Mouse (Mus musculus): Measurements from ENCODE around the gene Nckap5l. TPM values are rescaled to one million over a fixed set of nuclear protein-coding genes. Genes with fewer than 3 reads are reported as not detected.

The Nckap5l gene
- polyA plus RNA-seq, 1 experiment: 48.6 TPM

DNA sequence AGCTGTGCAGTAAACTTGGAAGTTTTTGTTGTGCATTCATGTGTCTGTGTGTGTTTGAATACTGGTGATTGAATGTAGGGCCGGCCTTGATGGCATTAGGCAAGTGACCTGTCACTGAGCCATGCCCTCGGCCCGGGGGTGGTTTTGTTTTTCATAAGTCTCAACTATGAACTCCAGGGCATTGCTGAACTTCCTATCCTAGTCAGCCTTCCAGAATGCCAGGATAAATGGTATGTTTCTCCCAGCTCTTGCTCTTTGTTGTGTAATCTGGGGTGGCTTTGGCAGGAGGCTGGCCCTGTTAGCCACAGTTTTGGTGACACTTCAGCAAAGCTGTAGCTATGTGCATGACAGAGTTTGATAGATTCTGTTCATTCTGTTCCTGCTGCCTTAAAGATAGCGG lies 60.7 kb downstream of the Nckap5l start:
- no peak for TF ChIP-seq POLR2A (IDR thresholded peaks at IDR 0.05; ENCODE audit: control insufficient read depth, extremely low read depth, insufficient read depth, low read length, poor library complexity)
- TF ChIP-seq CTCF (IDR thresholded peaks at IDR 0.05; ENCODE audit: borderline replicate concordance, control insufficient read depth, extremely low read depth, insufficient read depth, low read length, poor library complexity): no peak
- H3K4me3 ChIP-seq (ENCODE audit: control insufficient read depth, insufficient read depth, low read length): no peak overlapping the region
- peaks cover 18% of the 10 kb centered on the region for H3K4me1 ChIP-seq (replicated peaks; ENCODE audit: control insufficient read depth, insufficient read depth, low read length)
- H3K36me3 ChIP-seq (ENCODE audit: control insufficient read depth, insufficient read depth, low read length): peaks cover under 1% of the 10 kb centered on the region
- WGBS: 83% methylated on average over 4 of the region's 4 CpGs
- H3K27ac ChIP-seq (ENCODE audit: control insufficient read depth, insufficient read depth, low read length): no peak overlapping the region; the same call in 1 of the 2 replicates
- H3K27me3 ChIP-seq (ENCODE audit: control insufficient read depth, insufficient read depth, low read length): no peaks in the 10 kb centered on the region
- DNase-seq: no peak

DNA sequence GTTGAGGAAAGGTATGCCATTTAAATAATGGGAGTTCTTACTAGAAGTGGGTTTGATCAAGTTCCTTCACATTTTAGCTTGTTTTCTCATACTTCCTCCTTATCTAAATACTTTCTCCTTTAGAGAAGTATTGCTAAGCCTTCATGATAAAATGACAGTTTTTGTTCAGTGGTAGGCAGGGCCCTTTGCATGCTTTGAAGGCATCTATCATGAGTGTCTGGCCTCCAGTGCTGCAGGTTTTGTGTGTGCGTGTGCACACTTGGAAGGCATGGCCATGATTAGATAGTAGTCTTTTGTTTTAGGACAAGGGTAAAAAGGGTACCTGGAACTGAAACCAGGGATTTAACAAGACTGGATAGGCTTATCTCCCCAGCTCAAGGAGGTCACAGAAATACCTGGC lies 61.1 kb downstream of the Nckap5l start:
- H3K27ac ChIP-seq (ENCODE audit: control insufficient read depth, insufficient read depth, low read length): no peak overlapping the region

DNA sequence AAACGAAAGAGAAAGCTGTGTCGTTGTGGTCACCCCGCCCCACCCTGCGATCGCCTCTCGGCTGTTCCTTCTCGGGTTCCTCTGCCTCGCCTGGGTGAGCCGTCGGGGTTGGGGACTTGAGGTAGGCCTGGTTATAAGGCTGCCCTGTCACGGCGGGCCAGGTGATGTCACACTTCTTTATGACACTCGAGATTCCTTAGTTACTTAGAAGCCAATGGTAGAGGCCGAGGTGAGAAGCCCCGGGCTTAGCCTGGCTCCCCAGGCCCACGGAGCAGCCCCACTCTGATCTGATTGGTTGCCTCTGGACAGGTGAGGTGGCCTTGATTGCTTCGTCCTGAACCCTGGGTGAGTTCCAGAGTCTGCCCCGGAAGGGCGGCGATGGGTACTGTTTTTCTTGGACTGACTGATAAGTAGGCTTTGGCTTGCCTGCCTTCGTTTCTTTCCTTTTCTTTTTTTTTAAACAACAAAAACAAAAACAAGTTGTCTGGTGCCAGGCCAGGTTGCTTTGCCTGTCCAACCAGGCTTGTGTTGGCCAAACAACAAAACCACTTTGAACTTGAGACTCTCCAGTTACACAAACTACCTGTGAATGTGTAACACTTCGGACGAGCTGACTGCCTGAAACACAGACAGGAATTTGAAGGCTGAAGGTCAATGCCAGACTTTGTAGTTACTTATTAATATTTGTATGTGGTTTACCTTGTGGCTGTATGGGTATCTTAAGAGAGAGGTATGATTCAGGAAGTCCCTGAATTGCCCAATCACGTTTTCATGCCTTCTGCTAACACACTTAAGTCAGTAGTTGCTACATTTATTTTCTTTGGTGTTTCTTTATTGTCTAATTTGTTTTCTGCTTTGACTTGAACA lies 63.9 kb downstream of the Nckap5l start:
- TF ChIP-seq CTCF (IDR thresholded peaks at IDR 0.05; ENCODE audit: borderline replicate concordance, control insufficient read depth, extremely low read depth, insufficient read depth, low read length, poor library complexity) (no peak), POLR2A (IDR thresholded peaks at IDR 0.05; ENCODE audit: control insufficient read depth, extremely low read depth, insufficient read depth, low read length, poor library complexity) (no peak)
- Histone ChIP-seq H3K4me3 (ENCODE audit: control insufficient read depth, insufficient read depth, low read length) (peak overlapping the region; percentile 93), H3K4me1 (replicated peaks; ENCODE audit: control insufficient read depth, insufficient read depth, low read length) (peaks cover 20% of the 10 kb centered on the region), H3K36me3 (ENCODE audit: control insufficient read depth, insufficient read depth, low read length) (no peaks in the 10 kb centered on the region), H3K27me3 (ENCODE audit: control insufficient read depth, insufficient read depth, low read length) (no peaks in the 10 kb centered on the region), H3K27ac (ENCODE audit: control insufficient read depth, insufficient read depth, low read length) (peak overlapping the region; percentile 51)
- 1% methylated on average over 24 of the region's 24 CpGs for WGBS
- DNase-seq: no peak

More for the DNA sequence above, 61.1 kb downstream of the Nckap5l start:
- Histone ChIP-seq H3K4me1 (replicated peaks; ENCODE audit: control insufficient read depth, insufficient read depth, low read length) (peaks cover 19% of the 10 kb centered on the region), H3K27me3 (ENCODE audit: control insufficient read depth, insufficient read depth, low read length) (no peaks in the 10 kb centered on the region), H3K36me3 (ENCODE audit: control insufficient read depth, insufficient read depth, low read length) (no peaks in the 10 kb centered on the region), H3K4me3 (ENCODE audit: control insufficient read depth, insufficient read depth, low read length) (no peak overlapping the region)
- no peak for DNase-seq
- 69% methylated on average over 1 of the region's 1 CpGs for WGBS
- TF ChIP-seq POLR2A (IDR thresholded peaks at IDR 0.05; ENCODE audit: control insufficient read depth, extremely low read depth, insufficient read depth, low read length, poor library complexity): no peak
- TF ChIP-seq CTCF (IDR thresholded peaks at IDR 0.05; ENCODE audit: borderline replicate concordance, control insufficient read depth, extremely low read depth, insufficient read depth, low read length, poor library complexity): no peak

DNA sequence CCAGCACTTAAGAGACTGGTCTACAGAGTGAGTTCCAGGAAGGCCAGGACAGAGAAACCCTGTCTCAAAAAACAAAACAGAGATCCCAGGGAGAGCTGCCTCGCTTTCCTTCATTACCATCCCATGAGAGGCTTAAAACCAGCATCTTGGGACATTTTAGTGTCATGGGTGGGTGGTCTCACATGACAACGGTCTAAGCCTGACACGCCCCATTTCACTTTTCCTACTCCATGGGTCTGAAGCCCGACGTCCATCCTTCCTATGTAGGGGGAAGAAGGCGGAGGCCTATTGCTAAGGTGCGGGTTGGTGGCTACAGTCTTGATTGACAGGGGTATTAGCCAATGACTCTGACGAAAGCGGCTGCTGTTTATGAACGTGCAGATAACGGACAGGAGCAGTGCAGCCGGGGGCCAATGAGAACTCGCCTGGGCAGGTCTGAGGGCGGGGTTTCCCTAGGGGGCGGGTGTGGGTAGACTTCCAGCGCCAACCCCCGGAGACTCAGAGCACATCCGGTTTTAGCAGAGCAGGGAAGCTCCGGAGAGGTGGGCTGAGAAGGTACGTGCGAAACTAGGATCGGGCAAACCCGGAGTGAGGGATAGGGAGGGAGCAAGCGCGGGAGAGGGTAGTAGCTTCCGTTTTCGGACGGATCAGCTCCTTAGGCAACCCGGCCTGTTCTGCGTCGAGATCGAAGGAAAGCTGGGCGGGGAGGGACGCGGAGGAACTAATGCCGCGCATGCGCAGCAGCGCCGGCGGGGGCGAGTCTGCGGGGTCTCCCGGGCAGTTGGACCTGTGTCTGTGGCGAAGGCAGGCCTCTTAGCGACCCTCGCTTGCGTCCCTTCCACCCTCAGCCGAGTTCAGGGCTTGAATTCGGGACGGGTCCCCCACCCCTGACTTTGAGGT lies 64.8 kb downstream of the Nckap5l start, which contains the start of gene Tmbim6:
Gene Tmbim6, plus strand, starts transcription at position 397 of the 900 bp plus-strand sequence.
- Histone ChIP-seq H3K36me3 (ENCODE audit: control insufficient read depth, insufficient read depth, low read length) (no peaks in the 10 kb centered on the region), H3K27ac (ENCODE audit: control insufficient read depth, insufficient read depth, low read length) (peak within 1 kb of the TSS; percentile 51), H3K27me3 (ENCODE audit: control insufficient read depth, insufficient read depth, low read length) (no peaks in the 10 kb centered on the region), H3K4me1 (replicated peaks; ENCODE audit: control insufficient read depth, insufficient read depth, low read length) (peaks cover 23% of the 10 kb centered on the region), H3K4me3 (ENCODE audit: control insufficient read depth, insufficient read depth, low read length) (peak within 1 kb of the TSS; percentile 93)
- peak; percentile 92 for TF ChIP-seq POLR2A (IDR thresholded peaks at IDR 0.05; ENCODE audit: control insufficient read depth, extremely low read depth, insufficient read depth, low read length, poor library complexity)
- TF ChIP-seq CTCF (IDR thresholded peaks at IDR 0.05; ENCODE audit: borderline replicate concordance, control insufficient read depth, extremely low read depth, insufficient read depth, low read length, poor library complexity): no peak
- under 1% methylated on average over 51 of the region's 51 CpGs for WGBS
- DNase-seq: peak; percentile 99

DNA sequence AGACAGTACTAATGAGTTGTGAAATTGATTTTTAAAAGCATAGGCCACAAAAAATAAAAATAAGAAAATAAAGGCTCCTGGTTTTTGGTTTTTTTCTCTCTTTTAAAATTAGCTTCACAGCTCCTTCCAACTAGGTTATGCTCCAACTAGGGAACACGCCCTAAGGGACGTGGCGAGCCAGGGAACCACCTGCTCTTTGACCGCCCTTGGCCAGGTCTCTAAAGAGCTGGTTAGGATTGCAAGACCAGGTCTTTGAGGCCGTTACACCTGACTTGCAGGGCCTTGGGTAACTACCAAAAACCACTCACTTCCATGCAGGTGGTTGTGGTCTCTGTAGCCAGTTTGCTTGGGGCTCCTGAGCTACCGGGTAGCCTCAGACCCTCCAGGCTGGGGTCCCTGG lies 65.6 kb downstream of the Nckap5l start:
- Histone ChIP-seq H3K36me3 (ENCODE audit: control insufficient read depth, insufficient read depth, low read length) (no peaks in the 10 kb centered on the region), H3K27ac (ENCODE audit: control insufficient read depth, insufficient read depth, low read length) (no peak overlapping the region), H3K4me3 (ENCODE audit: control insufficient read depth, insufficient read depth, low read length) (no peak overlapping the region), H3K27me3 (ENCODE audit: control insufficient read depth, insufficient read depth, low read length) (no peaks in the 10 kb centered on the region), H3K4me1 (replicated peaks; ENCODE audit: control insufficient read depth, insufficient read depth, low read length) (peaks cover 23% of the 10 kb centered on the region)
- TF ChIP-seq CTCF (IDR thresholded peaks at IDR 0.05; ENCODE audit: borderline replicate concordance, control insufficient read depth, extremely low read depth, insufficient read depth, low read length, poor library complexity) (no peak), POLR2A (IDR thresholded peaks at IDR 0.05; ENCODE audit: control insufficient read depth, extremely low read depth, insufficient read depth, low read length, poor library complexity) (no peak)
- DNase-seq: no peak
- 35% methylated on average over 6 of the region's 6 CpGs for WGBS

Measured in thymus, adult 2 months (tissue).